Mouse (Mus musculus) ES-E14 (cell line): ENCODE results near the gene Gm21887. TPM values are rescaled to one million over a fixed set of nuclear protein-coding genes. Genes with fewer than 3 reads are reported as not detected.

Experiments used
- total RNA-seq: library from RNA; depleted of rRNA; stranded (reverse); fragments of 300-350 nt; gene quantifications from 2 replicates; pipeline ENCODE4 v1.2.3, GENCODE M21; 2012; rRNA removed

The Gm21887 gene
- total RNA-seq, 1 experiment, result 165 TPM

Other genes starting within 250 kb of the Gm21887 start
- not detected in 2 replicates for gene 4933400A11Rik, start 230.0 kb upstream of the Gm21887 start, total RNA-seq